Mouse (Mus musculus): ENCODE results near the gene Lpar1.

Gene Lpar1

GRCm38 (mm10) chr4:58506539-58507527 lies 46.9 kb downstream of the Lpar1 start:
- no peak for DNase-seq (ENCODE audit: low spot score)

GRCm38 (mm10) chr4:58504250-58504649 lies 49.4 kb downstream of the Lpar1 start:
- no peak for DNase-seq (ENCODE audit: low spot score)

- no peak for DNase-seq (ENCODE audit: low spot score)
Observed at GRCm38 (mm10) chr4:58501012-58501777, 52.5 kb downstream of the Lpar1 start.

- no peak for DNase-seq (ENCODE audit: low spot score)
Observed at GRCm38 (mm10) chr4:58499831-58500230, 53.9 kb downstream of the Lpar1 start.

GRCm38 (mm10) chr4:58499241-58499640 lies 54.5 kb downstream of the Lpar1 start:
- DNase-seq (ENCODE audit: low spot score), result no peak

- no peak for DNase-seq (ENCODE audit: low spot score)
Observed at GRCm38 (mm10) chr4:58498734-58499133, 55.0 kb downstream of the Lpar1 start.

GRCm38 (mm10) chr4:58497284-58497683 lies 56.4 kb downstream of the Lpar1 start:
- DNase-seq (ENCODE audit: low spot score), result no peak

GRCm38 (mm10) chr4:58496743-58497142 lies 57.0 kb downstream of the Lpar1 start:
- no peak for DNase-seq (ENCODE audit: low spot score)

GRCm38 (mm10) chr4:58491742-58492141 lies 62.0 kb downstream of the Lpar1 start:
- no peak for DNase-seq (ENCODE audit: low spot score)

GRCm38 (mm10) chr4:58490374-58490773 lies 63.3 kb downstream of the Lpar1 start:
- DNase-seq (ENCODE audit: low spot score), result no peak

GRCm38 (mm10) chr4:58478564-58478963 lies 75.1 kb downstream of the Lpar1 start:
- DNase-seq (ENCODE audit: low spot score), result no peak

- no peak for DNase-seq (ENCODE audit: low spot score)
Observed at GRCm38 (mm10) chr4:58477691-58478090, 76.0 kb downstream of the Lpar1 start.

GRCm38 (mm10) chr4:58471203-58471910 lies 82.3 kb downstream of the Lpar1 start:
- no peak for DNase-seq (ENCODE audit: low spot score)

- DNase-seq (ENCODE audit: low spot score), result no peak
Observed at GRCm38 (mm10) chr4:58469651-58470592, 83.8 kb downstream of the Lpar1 start.

- DNase-seq (ENCODE audit: low spot score), result no peak
Observed at GRCm38 (mm10) chr4:58469035-58469434, 84.7 kb downstream of the Lpar1 start.

GRCm38 (mm10) chr4:58465586-58465985 lies 88.1 kb downstream of the Lpar1 start:
- DNase-seq (ENCODE audit: low spot score), result no peak

GRCm38 (mm10) chr4:58464390-58465164 lies 89.1 kb downstream of the Lpar1 start:
- DNase-seq (ENCODE audit: low spot score), result no peak

- no peak for DNase-seq (ENCODE audit: low spot score)
Observed at GRCm38 (mm10) chr4:58462990-58463389, 90.7 kb downstream of the Lpar1 start.

GRCm38 (mm10) chr4:58462586-58462985 lies 91.1 kb downstream of the Lpar1 start:
- no peak for DNase-seq (ENCODE audit: low spot score)

GRCm38 (mm10) chr4:58453334-58453733 lies 100.4 kb downstream of the Lpar1 start:
- no peak for DNase-seq (ENCODE audit: low spot score)
